Mouse (Mus musculus): Measurements from ENCODE around the gene Agbl4. TPM values are rescaled to one million over a fixed set of nuclear protein-coding genes. Genes with fewer than 3 reads are reported as not detected.
A peak's percentile ranks its signal among the peaks of the same experiment; 100 is the strongest.

Agbl4 gene
- polyA plus RNA-seq, 1 experiment from 2014 or later: 2.5 TPM

GRCm38 (mm10) chr4:111306518-111306917 is 909.1 kb downstream of the Agbl4 start:
- 71% methylated on average over 1 of the region's 1 CpGs for WGBS
- no peak overlapping the region for H3K27ac ChIP-seq
- ATAC-seq: no peak
- no peaks in the 10 kb centered on the region for H3K36me3 ChIP-seq (ENCODE audit: poor library complexity, severe bottlenecking)
- no peak overlapping the region for H3K4me2 ChIP-seq
- no peak overlapping the region for H3K4me3 ChIP-seq
- no peaks in the 10 kb centered on the region for H3K27me3 ChIP-seq
- H3K9ac ChIP-seq: no peak overlapping the region
- no peaks in the 10 kb centered on the region for H3K4me1 ChIP-seq
- H3K9me3 ChIP-seq (replicated peaks): 0 out of 2 replicates have a peak, but pooled peaks cover 4% of the 10 kb centered on the region

- no peak overlapping the region for H3K4me3 ChIP-seq
- no peaks in the 10 kb centered on the region for H3K27me3 ChIP-seq
- H3K9me3 ChIP-seq (replicated peaks): 0 out of 2 replicates have a peak, but pooled peaks cover 4% of the 10 kb centered on the region
- no peak overlapping the region for H3K4me2 ChIP-seq
- H3K36me3 ChIP-seq (ENCODE audit: poor library complexity, severe bottlenecking): no peaks in the 10 kb centered on the region
- H3K27ac ChIP-seq: no peak overlapping the region
- no peaks in the 10 kb centered on the region for H3K4me1 ChIP-seq
- no peak overlapping the region for H3K9ac ChIP-seq
- WGBS: 45% methylated on average over 7 of the region's 7 CpGs
- no peak for ATAC-seq
Observed at GRCm38 (mm10) chr4:111307166-111307565, 909.7 kb downstream of the Agbl4 start.

GRCm38 (mm10) chr4:111307633-111308032 is 910.2 kb downstream of the Agbl4 start:
- Histone ChIP-seq H3K27ac (no peak overlapping the region), H3K9ac (no peak overlapping the region), H3K4me1 (no peaks in the 10 kb centered on the region), H3K4me2 (no peak overlapping the region), H3K9me3 (replicated peaks) (0 out of 2 replicates have a peak, but pooled peaks cover 4% of the 10 kb centered on the region), H3K4me3 (no peak overlapping the region), H3K36me3 (ENCODE audit: poor library complexity, severe bottlenecking) (no peaks in the 10 kb centered on the region), H3K27me3 (no peaks in the 10 kb centered on the region)
- ATAC-seq: no peak
- 40% methylated on average over 5 of the region's 5 CpGs for WGBS

- WGBS: 70% methylated on average over 3 of the region's 3 CpGs
- Histone ChIP-seq H3K36me3 (ENCODE audit: poor library complexity, severe bottlenecking) (no peaks in the 10 kb centered on the region), H3K27me3 (no peaks in the 10 kb centered on the region), H3K4me3 (no peak overlapping the region), H3K9ac (no peak overlapping the region), H3K9me3 (replicated peaks) (0 out of 2 replicates have a peak, but pooled peaks cover 4% of the 10 kb centered on the region), H3K27ac (no peak overlapping the region), H3K4me2 (no peak overlapping the region), H3K4me1 (no peaks in the 10 kb centered on the region)
- peak; percentile 50; the same call in 1 of the 2 replicates for ATAC-seq
Observed at GRCm38 (mm10) chr4:111308572-111309288, 911.3 kb downstream of the Agbl4 start.

GRCm38 (mm10) chr4:111327094-111327493 is 929.6 kb downstream of the Agbl4 start:
- Histone ChIP-seq H3K4me2 (no peak overlapping the region), H3K9ac (no peak overlapping the region), H3K36me3 (ENCODE audit: poor library complexity, severe bottlenecking) (no peaks in the 10 kb centered on the region), H3K9me3 (replicated peaks) (no peaks in the 10 kb centered on the region), H3K27ac (no peak overlapping the region), H3K4me3 (no peak overlapping the region), H3K27me3 (no peaks in the 10 kb centered on the region), H3K4me1 (no peaks in the 10 kb centered on the region)
- WGBS: 60% methylated on average over 11 of the region's 11 CpGs
- ATAC-seq: no peak

- 71% methylated on average over 11 of the region's 11 CpGs for WGBS
Observed at GRCm38 (mm10) chr4:111327760-111328373, 930.4 kb downstream of the Agbl4 start.

GRCm38 (mm10) chr4:111329501-111329900 is 932.0 kb downstream of the Agbl4 start:
- no peak for ATAC-seq
- WGBS: 73% methylated on average over 4 of the region's 4 CpGs

More at GRCm38 (mm10) chr4:111327760-111328373, 930.4 kb downstream of the Agbl4 start:
- H3K4me2 ChIP-seq: no peak overlapping the region
- H3K27ac ChIP-seq: no peak overlapping the region
- H3K9ac ChIP-seq: no peak overlapping the region
- ATAC-seq: peak; percentile 53; the same call in 1 of the 2 replicates
- H3K4me3 ChIP-seq: no peak overlapping the region
- no peaks in the 10 kb centered on the region for H3K36me3 ChIP-seq (ENCODE audit: poor library complexity, severe bottlenecking)
- H3K9me3 ChIP-seq (replicated peaks): no peaks in the 10 kb centered on the region
- no peaks in the 10 kb centered on the region for H3K4me1 ChIP-seq
- no peaks in the 10 kb centered on the region for H3K27me3 ChIP-seq

GRCm38 (mm10) chr4:111332864-111333263 is 935.4 kb downstream of the Agbl4 start:
- Histone ChIP-seq H3K4me1 (no peaks in the 10 kb centered on the region), H3K9ac (no peak overlapping the region), H3K36me3 (ENCODE audit: poor library complexity, severe bottlenecking) (no peaks in the 10 kb centered on the region), H3K4me3 (no peak overlapping the region), H3K9me3 (replicated peaks) (no peaks in the 10 kb centered on the region), H3K27me3 (no peaks in the 10 kb centered on the region), H3K27ac (no peak overlapping the region), H3K4me2 (no peak overlapping the region)
- 84% methylated on average over 4 of the region's 4 CpGs for WGBS
- ATAC-seq: no peak

More at GRCm38 (mm10) chr4:111329501-111329900, 932.0 kb downstream of the Agbl4 start:
- H3K27me3 ChIP-seq: no peaks in the 10 kb centered on the region
- H3K36me3 ChIP-seq (ENCODE audit: poor library complexity, severe bottlenecking): no peaks in the 10 kb centered on the region
- no peak overlapping the region for H3K27ac ChIP-seq
- H3K4me1 ChIP-seq: no peaks in the 10 kb centered on the region
- H3K4me2 ChIP-seq: no peak overlapping the region
- no peaks in the 10 kb centered on the region for H3K9me3 ChIP-seq (replicated peaks)
- no peak overlapping the region for H3K9ac ChIP-seq
- no peak overlapping the region for H3K4me3 ChIP-seq

- no peak overlapping the region for H3K9ac ChIP-seq
- H3K4me1 ChIP-seq: peaks cover 14% of the 10 kb centered on the region
- no peaks in the 10 kb centered on the region for H3K36me3 ChIP-seq (ENCODE audit: poor library complexity, severe bottlenecking)
- no peaks in the 10 kb centered on the region for H3K9me3 ChIP-seq (replicated peaks)
- no peak overlapping the region for H3K27ac ChIP-seq
- no peaks in the 10 kb centered on the region for H3K27me3 ChIP-seq
- no peak overlapping the region for H3K4me2 ChIP-seq
- ATAC-seq: peak; percentile 58; the same call in 1 of the 2 replicates
- WGBS: 5% methylated on average over 4 of the region's 4 CpGs
- H3K4me3 ChIP-seq: no peak overlapping the region
Observed at GRCm38 (mm10) chr4:111349965-111350364, 952.5 kb downstream of the Agbl4 start.

GRCm38 (mm10) chr4:111350615-111351525 is 953.4 kb downstream of the Agbl4 start:
- Histone ChIP-seq H3K4me3 (no peak overlapping the region), H3K9me3 (replicated peaks) (no peaks in the 10 kb centered on the region), H3K27me3 (no peaks in the 10 kb centered on the region), H3K4me1 (peaks cover 14% of the 10 kb centered on the region), H3K27ac (no peak overlapping the region), H3K4me2 (no peak overlapping the region), H3K36me3 (ENCODE audit: poor library complexity, severe bottlenecking) (no peaks in the 10 kb centered on the region), H3K9ac (no peak overlapping the region)
- WGBS: 38% methylated on average over 6 of the region's 6 CpGs
- ATAC-seq: no peak

GRCm38 (mm10) chr4:111356584-111357115 is 959.2 kb downstream of the Agbl4 start:
- no peak overlapping the region for H3K4me2 ChIP-seq
- H3K27me3 ChIP-seq: no peaks in the 10 kb centered on the region
- H3K9me3 ChIP-seq (replicated peaks): no peaks in the 10 kb centered on the region
- no peaks in the 10 kb centered on the region for H3K4me1 ChIP-seq
- H3K27ac ChIP-seq: no peak overlapping the region
- no peaks in the 10 kb centered on the region for H3K36me3 ChIP-seq (ENCODE audit: poor library complexity, severe bottlenecking)
- no peak overlapping the region for H3K4me3 ChIP-seq
- ATAC-seq: no peak
- 76% methylated on average over 4 of the region's 4 CpGs for WGBS
- H3K9ac ChIP-seq: no peak overlapping the region
